Mouse (Mus musculus) adrenal gland, adult 8-10 months (tissue): ENCODE measurements around the gene Syce2. TPM values are rescaled to one million over a fixed set of nuclear protein-coding genes. Genes with fewer than 3 reads are reported as not detected.
A peak's percentile ranks its signal among the peaks of the same experiment; 100 is the strongest.
"Not testable (repeated sequence)": the region's sequence is repeated elsewhere in the genome, so short reads cannot be mapped to it uniquely, and the experiment has no call there.

Source experiments
- DNase-seq: peaks from one replicate; pipeline ENCODE4 v3.0.0; 2022
- total RNA-seq, 4 experiments: library from RNA; stranded (reverse); gene quantifications; 2 replicates each; pipeline ENCODE4 v1.2.4; 2022

Syce2 gene
- total RNA-seq, 4 experiments from 2014 or later: 6.1 to 9.1 (median 7.1) TPM

DNA sequence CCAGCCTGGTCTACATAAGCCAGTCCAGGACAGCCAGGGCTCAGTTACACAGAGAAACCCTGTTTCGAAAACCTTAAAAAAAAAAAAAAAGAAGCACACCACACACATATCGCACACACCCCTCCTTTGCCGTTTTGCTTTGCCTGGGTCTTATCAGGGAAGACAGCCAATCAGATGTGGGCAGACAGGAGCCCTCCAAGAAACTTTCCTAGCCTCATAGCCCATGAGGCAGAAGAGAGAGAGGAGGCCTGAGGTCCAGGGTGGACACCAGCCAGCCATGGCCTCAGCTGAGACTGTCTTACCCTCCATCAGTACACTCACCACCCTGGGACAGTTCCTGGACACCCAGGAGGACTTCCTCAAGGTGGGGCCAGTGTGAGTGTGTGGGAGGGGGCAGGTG, 29.8 kb downstream of the Syce2 start, which contains the start of gene Klf1:
TSS of gene Klf1 (plus strand) at position 177 of the 400 bp plus-strand sequence.
- DNase-seq: no peak

DNA sequence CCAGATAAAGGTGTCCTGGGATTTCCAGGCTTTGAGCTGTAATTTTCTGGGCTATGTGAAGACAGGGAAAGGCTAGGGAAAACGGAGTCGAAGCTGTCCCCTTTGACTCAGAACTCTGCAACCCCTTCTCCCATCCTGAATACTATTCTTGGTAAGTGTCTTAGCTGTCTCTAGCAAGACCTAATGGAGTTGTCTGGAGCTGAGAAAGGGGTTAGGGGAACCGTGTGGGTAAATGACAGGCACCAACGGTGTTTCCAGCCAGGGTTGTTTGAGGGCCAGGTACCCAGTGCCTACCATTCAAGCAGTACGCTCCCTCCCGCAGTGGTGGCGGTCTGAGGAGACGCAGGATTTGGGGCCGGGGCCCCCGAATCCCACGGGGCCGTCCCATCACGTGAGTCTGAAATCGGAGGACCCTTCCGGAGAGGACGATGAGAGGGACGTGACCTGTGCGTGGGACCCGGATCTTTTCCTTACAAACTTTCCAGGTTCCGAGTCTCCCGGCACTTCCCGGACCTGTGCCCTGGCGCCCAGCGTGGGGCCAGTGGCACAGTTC, 30.5 kb downstream of the Syce2 start:
- no peak for DNase-seq

DNA sequence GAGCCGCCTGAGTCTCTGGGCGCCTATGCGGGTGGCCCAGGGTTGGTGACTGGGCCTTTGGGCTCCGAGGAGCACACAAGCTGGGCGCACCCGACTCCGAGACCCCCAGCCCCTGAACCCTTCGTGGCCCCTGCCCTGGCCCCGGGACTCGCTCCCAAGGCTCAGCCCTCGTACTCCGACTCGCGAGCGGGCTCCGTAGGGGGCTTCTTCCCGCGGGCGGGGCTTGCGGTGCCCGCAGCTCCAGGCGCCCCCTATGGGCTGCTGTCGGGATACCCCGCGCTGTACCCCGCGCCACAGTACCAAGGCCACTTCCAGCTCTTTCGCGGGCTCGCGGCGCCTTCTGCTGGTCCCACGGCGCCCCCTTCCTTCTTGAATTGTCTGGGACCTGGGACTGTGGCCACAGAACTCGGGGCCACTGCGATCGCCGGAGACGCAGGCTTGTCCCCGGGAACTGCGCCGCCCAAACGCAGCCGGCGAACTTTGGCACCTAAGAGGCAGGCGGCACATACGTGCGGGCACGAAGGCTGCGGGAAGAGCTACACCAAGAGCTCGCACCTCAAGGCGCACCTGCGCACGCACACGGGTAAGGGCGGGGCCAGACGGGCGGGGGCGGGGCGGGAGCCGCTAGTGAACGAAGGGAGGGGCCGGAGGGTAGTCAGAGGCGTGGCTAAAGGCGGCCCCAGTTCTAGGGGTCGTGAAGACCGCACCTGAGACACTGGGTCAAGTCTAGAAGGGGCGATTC, 31.2 kb downstream of the Syce2 start:
- peak; percentile 83 for DNase-seq

GRCm38 (mm10) chr8:84904351-84904750, 32.4 kb downstream of the Syce2 start:
- DNase-seq: no peak

DNA sequence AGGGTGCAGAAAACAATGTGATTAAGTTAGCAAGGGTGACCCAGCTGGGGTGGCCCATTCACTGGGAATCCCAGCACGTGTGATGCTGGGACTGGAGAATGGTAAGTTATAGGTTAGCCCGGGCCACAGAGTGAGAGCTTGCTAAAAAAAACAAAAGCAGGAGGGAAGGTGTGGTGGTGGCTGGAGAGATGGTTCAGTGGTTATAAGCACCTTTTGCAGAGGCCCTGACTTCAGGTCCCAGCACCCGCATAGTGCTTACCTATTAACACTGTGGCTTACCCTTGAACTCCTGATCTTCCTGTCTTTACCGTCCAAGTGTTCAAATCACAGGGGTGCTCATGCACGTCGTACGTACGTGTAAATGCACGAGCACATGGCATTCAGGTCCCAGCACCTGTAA, 35.1 kb downstream of the Syce2 start:
- DNase-seq: no peak

GRCm38 (mm10) chr8:84907493-84907892, 35.6 kb downstream of the Syce2 start:
- no peak for DNase-seq

GRCm38 (mm10) chr8:84907979-84908378, 36.1 kb downstream of the Syce2 start:
- DNase-seq: not testable (repeated sequence)

DNA sequence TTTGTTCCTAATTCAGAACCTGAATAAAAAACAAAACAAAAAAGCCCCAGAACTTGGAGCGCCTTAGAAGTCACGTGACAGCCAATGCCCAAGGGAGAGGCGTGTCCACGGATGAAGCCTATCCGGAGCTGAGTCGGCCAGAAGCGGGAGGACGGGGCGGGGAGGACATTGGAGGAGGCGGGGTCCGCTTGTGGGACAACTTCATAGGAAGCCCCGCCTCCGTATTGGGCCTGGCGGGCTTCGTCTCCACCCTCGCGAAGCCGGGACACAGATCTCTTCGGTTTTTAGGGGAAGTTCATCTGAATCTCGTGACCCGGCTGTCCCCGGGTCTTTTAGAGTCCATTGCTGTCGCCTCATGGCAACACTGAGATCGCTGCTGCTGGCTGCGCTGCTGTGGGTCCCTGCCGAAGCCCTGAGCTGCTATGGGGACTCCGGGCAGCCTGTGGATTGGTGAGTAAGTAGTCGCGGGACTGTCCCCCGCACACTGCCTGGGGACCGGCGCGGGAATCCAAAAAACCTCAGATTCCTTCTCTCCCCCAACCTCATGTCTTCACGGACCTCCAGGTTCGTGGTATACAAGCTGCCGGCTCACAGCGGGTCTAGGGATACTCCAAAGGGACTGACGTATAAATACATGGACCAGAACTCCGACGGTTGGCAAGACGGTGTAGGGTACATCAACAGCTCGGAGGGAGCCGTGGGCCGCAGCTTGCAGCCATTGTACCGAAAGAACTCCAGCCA, 36.7 kb downstream of the Syce2 start, which contains the start of gene Dnase2a:
TSS of gene Dnase2a (plus strand) at position 140 of the 741 bp plus-strand sequence.
- peak; percentile 97 for DNase-seq

GRCm38 (mm10) chr8:84909162-84909767, 37.4 kb downstream of the Syce2 start:
- no peak for DNase-seq

GRCm38 (mm10) chr8:84909949-84910348, 38.0 kb downstream of the Syce2 start:
- DNase-seq: no peak

DNA sequence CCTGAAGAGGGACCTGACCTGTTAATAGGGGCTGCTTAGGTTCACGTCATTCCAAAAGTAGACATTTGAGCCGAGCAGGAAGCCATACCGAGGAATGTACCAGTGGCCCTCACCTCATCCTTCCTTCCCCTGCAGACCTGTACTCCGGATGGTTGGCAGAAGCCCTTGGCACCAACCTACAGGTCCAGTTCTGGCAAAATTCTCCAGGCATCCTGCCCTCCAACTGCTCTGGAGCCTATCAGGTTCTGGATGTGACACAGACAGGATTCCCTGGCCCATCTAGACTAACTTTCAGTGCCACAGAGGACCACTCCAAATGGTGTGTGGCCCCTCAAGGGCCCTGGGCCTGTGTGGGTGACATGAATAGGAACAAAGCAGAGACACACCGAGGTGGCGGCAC, 38.6 kb downstream of the Syce2 start:
- no peak for DNase-seq

DNA sequence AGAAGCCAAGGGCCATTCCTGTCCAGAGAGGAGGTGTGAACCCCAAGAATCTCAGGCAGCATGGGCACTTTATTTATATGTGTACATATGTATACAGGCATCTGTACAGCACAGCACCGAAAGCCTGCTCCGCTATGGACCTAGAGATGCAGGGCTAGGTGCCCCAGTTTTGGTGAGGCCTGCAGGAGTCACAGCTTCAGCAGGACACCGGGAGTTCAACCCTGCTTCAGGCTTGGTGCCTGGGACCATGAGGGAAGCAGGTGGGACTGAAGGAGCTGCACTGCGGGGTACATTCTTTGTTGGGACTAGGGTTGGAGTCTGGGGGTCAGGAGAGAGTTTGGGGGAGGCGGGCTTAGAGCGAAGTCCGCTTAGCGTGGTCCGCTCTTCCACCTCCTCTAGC, 39.9 kb downstream of the Syce2 start:
- no peak for DNase-seq

GRCm38 (mm10) chr8:84912391-84912790, 40.5 kb downstream of the Syce2 start:
- DNase-seq: no peak

DNA sequence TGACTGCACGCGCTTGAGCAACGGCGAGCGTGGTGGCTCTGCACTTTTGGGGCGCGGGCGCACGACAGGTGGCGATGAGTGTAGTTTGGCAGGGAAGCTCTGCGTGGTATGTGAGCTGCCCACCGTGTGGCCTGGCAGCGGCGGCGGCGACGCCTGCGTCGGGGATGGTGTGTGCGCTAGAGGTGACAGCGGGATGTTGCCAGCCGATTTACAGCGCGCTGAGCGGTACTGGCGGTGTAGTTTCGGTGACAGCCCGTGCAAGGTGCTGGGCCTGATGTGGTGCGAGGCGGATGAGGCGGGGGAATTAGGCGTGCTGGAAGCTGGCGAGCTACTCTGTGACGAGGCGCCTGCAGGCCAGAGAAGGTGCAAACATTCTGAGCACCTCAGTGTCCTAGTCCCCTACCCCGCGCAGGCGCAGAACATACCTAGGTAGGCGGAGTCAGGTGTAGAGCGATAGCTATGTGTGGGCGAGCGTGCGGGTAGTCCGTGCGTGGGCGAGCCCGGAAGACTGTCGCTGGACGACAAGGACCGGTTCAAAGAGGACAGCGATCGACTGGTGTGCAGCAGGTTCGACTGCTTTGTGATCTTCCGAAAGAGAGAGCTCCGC, 41.1 kb downstream of the Syce2 start:
- DNase-seq: peak; percentile 53

- DNase-seq: no peak
Measured at GRCm38 (mm10) chr8:84913502-84913900, 41.6 kb downstream of the Syce2 start.

GRCm38 (mm10) chr8:84913960-84914359, 42.0 kb downstream of the Syce2 start:
- no peak for DNase-seq

GRCm38 (mm10) chr8:84915269-84915668, 43.4 kb downstream of the Syce2 start:
- DNase-seq: no peak

GRCm38 (mm10) chr8:84917781-84918180, 45.9 kb downstream of the Syce2 start:
- DNase-seq: no peak

GRCm38 (mm10) chr8:84918646-84919045, 46.7 kb downstream of the Syce2 start:
- no peak for DNase-seq

DNA sequence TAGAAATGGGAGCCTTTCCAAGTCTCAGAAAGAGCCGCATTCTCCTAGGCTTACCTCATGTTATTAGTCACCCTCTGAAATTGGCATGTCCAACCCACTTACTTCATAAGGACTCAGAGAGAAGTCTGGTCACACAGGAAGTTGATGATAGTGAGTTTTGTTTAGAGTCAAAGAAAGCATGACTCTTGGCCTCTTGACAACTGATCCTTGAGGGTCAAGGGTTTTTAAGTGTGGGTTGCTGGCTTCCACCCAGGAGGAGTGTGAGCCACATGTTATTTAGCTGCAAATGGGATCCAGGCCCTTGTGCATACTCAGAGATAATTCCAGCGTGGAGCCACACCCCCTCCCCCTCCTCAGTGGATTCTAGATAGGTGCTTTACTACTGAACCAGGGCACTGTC, 49.7 kb downstream of the Syce2 start:
- no peak for DNase-seq

DNA sequence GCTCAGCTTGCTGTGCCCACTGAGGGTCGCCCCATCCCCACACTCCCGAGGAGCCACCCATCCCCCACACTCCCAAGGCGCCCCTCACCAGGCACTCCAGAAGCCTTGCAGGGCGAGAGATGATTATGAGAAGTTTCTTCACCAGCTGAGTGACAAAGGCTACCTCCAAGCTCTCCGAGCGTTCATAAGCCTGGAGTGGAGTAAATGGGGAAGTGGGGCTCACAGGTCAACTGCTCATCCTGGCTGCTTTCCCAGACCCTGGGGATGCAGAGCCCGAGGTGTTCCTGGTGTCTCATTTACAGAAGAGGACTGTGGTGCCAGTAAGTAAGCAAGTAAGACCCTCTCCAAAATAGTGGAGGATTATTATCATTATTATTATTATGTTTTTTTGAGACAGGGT, 53.6 kb downstream of the Syce2 start:
- no peak for DNase-seq

DNA sequence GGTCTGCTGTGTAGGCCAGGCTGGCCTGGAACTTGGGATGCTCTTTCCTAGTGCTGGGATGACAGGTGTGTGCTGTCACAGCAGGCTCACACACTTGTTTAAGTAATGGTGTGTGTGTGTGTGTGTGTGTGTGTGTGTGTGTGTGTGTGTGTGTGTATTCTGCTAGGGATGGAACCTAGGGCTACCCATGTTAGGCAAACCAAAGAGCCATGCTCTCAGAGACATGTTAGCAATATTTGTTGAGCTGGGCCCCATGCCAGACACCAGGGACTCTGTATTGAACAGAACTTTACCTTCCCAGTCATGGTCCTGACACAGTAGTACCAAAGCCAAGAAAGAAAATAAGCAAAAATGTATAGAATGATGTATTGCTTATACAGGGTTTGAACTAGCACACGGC, 55.6 kb downstream of the Syce2 start:
- no peak for DNase-seq
